Mouse (Mus musculus) adrenal gland, postnatal 4 days (tissue): ENCODE results near the gene Olfr502. TPM values are rescaled to one million over a fixed set of nuclear protein-coding genes. Genes with fewer than 3 reads are reported as not detected.
"Not testable (repeated sequence)": the region's sequence is repeated elsewhere in the genome, so short reads cannot be mapped to it uniquely, and the experiment has no call there.

Source experiments
- DNase-seq, 2 experiments: peaks; one replicate each; pipeline ENCODE4 v3.0.0; 2021 to 2022; ENCODE audit warnings: low spot score in 2 of 2, mixed read lengths in 2 of 2
- long read RNA-seq, 2 experiments: library from polyadenylated mRNA; stranded (forward); transcript quantifications; one replicate each; pipeline ENCODE4 v2.0.0; 2021
- total RNA-seq, 2 experiments: library from RNA; stranded (reverse); gene quantifications; 2 replicates each; pipeline ENCODE4 v1.2.3; 2021

Gene Olfr502
- total RNA-seq = not detected
- long read RNA-seq, experiment 1 = 0 reads
- long read RNA-seq, experiment 2 = 0 reads

DNA sequence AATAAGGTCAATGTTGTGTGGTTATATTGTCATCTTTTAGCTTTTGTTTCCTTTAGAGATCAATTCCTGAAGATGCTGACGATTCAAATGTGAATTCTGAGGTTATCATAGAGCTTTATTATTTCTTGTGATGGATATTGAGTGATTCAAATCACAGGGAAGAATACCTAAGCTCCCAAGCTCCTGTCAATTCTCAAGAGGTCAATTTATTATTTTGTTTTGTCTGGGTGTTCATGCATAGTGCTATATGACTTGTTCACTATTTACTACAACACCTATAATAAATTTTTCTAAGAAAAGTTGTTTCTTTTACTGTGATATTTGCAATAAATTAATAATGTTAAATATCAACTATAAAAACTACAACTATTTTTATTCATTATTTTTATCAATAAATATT is at the start of gene Olfr502:
TSS of gene Olfr502 (minus strand) at position 101 of the 400 bp plus-strand sequence.
- no peak for DNase-seq

DNA sequence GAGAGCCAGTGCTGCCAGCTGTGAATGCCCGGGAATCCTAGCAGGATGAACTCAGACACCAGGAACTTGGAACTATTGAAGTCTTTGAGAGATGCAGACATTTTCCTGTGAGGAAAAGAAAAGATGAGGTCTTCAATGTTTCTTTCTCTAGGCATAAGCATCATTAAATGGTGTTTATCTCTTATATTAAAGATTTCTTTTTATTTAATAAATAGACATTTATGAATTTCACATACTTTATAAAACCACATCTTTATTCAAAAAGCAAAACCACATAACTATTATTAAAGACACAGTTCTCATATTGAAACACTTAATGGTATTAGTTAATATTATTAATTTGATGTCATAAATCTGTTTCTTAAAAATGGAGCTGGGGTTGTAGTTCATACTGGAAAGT is 40.8 kb upstream of the Olfr502 start, which contains the start of gene Olfr504:
TSS of gene Olfr504 (minus strand) at position 101 of the 400 bp plus-strand sequence.
- DNase-seq = no peak

DNA sequence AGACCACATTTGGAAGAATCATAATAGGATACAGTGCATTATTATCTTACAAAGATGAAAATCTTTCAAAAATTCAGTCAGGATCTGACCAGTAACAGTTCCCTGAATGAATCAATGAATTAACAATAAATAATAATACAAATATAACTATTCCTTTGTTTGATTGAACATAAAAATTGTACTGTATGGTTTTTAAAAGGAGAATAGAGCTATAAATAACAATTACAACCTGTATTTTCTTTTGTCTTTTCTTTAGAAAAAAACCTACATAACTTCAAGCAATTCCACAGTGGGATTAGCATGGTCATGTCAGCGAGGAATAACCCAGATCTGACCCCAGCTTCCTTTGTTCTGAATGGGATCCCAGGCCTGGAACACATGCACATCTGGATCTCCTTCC is 19.4 kb upstream of the Olfr502 start, which contains the start of gene Olfr503:
TSS of gene Olfr503 (plus strand) at position 301 of the 400 bp plus-strand sequence.
- DNase-seq = not testable (repeated sequence)

DNA sequence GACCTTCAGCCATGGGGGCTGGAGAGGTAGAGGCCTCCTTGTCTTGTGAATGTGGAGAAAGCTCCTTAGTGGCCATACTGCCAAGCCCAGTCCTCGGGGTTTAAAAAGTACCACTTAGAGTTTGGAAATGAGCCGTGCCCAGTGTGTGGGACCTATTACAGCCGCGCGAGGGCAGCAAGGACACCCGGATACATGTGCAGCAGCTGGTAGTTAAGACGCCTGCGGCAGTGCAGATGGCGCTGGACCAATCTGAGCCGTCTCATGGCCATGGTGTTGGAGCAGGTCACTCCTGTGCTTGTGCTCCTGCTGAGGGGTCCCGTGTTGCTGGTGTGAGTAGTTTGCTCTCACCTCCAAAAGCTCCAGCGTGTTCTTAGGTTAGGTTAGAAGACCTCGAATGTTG is 17.6 kb upstream of the Olfr502 start:
- no peak for DNase-seq

Other genes with a start within 250 kb of the Olfr502 start
- gene Olfr490, start 236.1 kb downstream of the Olfr502 start, total RNA-seq = not detected
- not detected for gene Olfr491, start 211.6 kb downstream of the Olfr502 start, total RNA-seq
- gene Olfr492, start 201.4 kb downstream of the Olfr502 start, total RNA-seq = not detected
- not detected for gene Olfr493, start 178.1 kb downstream of the Olfr502 start, total RNA-seq
- not detected for gene Olfr494, start 159.7 kb downstream of the Olfr502 start, total RNA-seq
- gene Olfr495, start 131.9 kb downstream of the Olfr502 start, total RNA-seq = not detected
- gene Olfr497, start 104.6 kb downstream of the Olfr502 start, total RNA-seq = not detected
- not detected for gene Olfr498, start 59.7 kb downstream of the Olfr502 start, total RNA-seq
- gene Olfr503, start 19.5 kb upstream of the Olfr502 start, total RNA-seq = not detected
- not detected for gene Olfr504, start 40.7 kb upstream of the Olfr502 start, total RNA-seq
- not detected for gene Olfr506, start 85.7 kb upstream of the Olfr502 start, total RNA-seq
- gene Olfr507, start 96.7 kb upstream of the Olfr502 start, total RNA-seq = not detected
- gene Olfr508, start 104.9 kb upstream of the Olfr502 start, total RNA-seq = not detected
- gene Olfr509, start 126.8 kb upstream of the Olfr502 start, total RNA-seq = under 1 TPM in 1 of 2 experiments, not detected in 1; 0.08 TPM
- gene Olfr510, start 141.4 kb upstream of the Olfr502 start, total RNA-seq = not detected
- gene Olfr512, start 188.3 kb upstream of the Olfr502 start, total RNA-seq = not detected
- not detected for gene Olfr513, start 225.9 kb upstream of the Olfr502 start, total RNA-seq